Mouse (Mus musculus) gastrocnemius, adult 8-10 months (tissue): ENCODE results near the gene Nsmce1. TPM values are rescaled to one million over a fixed set of nuclear protein-coding genes. Genes with fewer than 3 reads are reported as not detected.
"Not testable (repeated sequence)": the region's sequence is repeated elsewhere in the genome, so short reads cannot be mapped to it uniquely, and the experiment has no call there.

Source experiments
- DNase-seq, 2 experiments: peaks; one replicate each; pipeline ENCODE4 v3.0.0; 2022; ENCODE audit warnings: low spot score in 2 of 2
- total RNA-seq, 4 experiments: library from RNA; stranded (reverse); gene quantifications; 2 replicates each; pipeline ENCODE4 v1.2.4; 2022

Gene Nsmce1
- total RNA-seq, 4 experiments from 2014 or later, result 10.0 to 10.9 (median 10.3) TPM

- DNase-seq, result no peak
Measured at GRCm38 (mm10) chr7:125442323-125442722, 49.1 kb downstream of the Nsmce1 start.

- DNase-seq, result no peak
Measured at GRCm38 (mm10) chr7:125434666-125435290, 56.6 kb downstream of the Nsmce1 start.

GRCm38 (mm10) chr7:125433874-125434273 lies 57.5 kb downstream of the Nsmce1 start:
- DNase-seq, result no peak

GRCm38 (mm10) chr7:125430170-125430842 lies 61.1 kb downstream of the Nsmce1 start:
- DNase-seq, result no peak

- DNase-seq, result not testable (repeated sequence)
Measured at GRCm38 (mm10) chr7:125428816-125429500, 62.4 kb downstream of the Nsmce1 start.

- no peak for DNase-seq
Measured at GRCm38 (mm10) chr7:125428381-125428780, 63.0 kb downstream of the Nsmce1 start.

GRCm38 (mm10) chr7:125427492-125428090 lies 63.8 kb downstream of the Nsmce1 start:
- DNase-seq, result no peak

GRCm38 (mm10) chr7:125423056-125423455 lies 68.3 kb downstream of the Nsmce1 start:
- no peak for DNase-seq

- no peak for DNase-seq
Measured at GRCm38 (mm10) chr7:125421911-125422310, 69.5 kb downstream of the Nsmce1 start.

GRCm38 (mm10) chr7:125420190-125420589 lies 71.2 kb downstream of the Nsmce1 start:
- DNase-seq, result peak in 1 of 2 experiments; percentile 9

- no peak for DNase-seq
Measured at GRCm38 (mm10) chr7:125418413-125418812, 73.0 kb downstream of the Nsmce1 start.

Other genes with a start within 250 kb of the Nsmce1 start
- 1 to 10 TPM; 6.4 to 7.6 (median 6.7) TPM for gene Kdm8, start 46.9 kb downstream of the Nsmce1 start, total RNA-seq
- 1 to 10 TPM; 2.5 to 6.2 (median 3.5) TPM for gene Il4ra, start 60.5 kb upstream of the Nsmce1 start, total RNA-seq
- not detected for gene Il21r, start 111.8 kb upstream of the Nsmce1 start, total RNA-seq
- 10 to 100 TPM; 29.7 to 32.7 (median 30.7) TPM for gene Gtf3c1, start 216.2 kb upstream of the Nsmce1 start, total RNA-seq
- gene D430042O09Rik, start 216.3 kb upstream of the Nsmce1 start, total RNA-seq, result 1 to 10 TPM; 6.0 to 8.7 (median 7.7) TPM